Mouse (Mus musculus): ENCODE measurements around the gene Nrip1.

DNA sequence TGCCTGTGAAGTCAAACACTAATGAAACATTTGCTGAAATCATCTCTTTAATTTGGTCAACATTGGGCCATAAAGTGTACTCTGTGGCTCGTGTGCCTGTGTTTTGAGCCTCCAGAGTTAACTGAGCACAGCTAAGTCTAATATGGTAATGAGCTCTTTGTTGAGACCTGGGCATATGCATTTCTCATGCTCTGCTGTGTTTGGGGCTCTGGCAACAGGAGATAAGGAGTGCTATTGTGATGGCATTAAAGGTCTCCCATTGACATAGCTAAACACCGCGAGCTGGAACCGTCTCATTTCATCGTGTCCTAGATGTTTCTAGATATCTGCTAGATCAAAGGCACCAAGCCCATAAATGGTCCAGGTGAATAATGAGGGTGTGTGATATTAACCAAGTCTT is 12.9 kb upstream of the Nrip1 start:
- TF ChIP-seq CTCF (IDR thresholded peaks at IDR 0.05) (no peak), POLR2A (IDR thresholded peaks at IDR 0.05; ENCODE audit: insufficient read depth, low read depth, low read length) (no peak)

Measured in heart, adult 2 months (tissue).